Mouse (Mus musculus): ENCODE results near the gene Tbc1d10b. TPM values are rescaled to one million over a fixed set of nuclear protein-coding genes. Genes with fewer than 3 reads are reported as not detected.
"Not testable (repeated sequence)": the region's sequence is repeated elsewhere in the genome, so short reads cannot be mapped to it uniquely, and the experiment has no call there.

Tbc1d10b gene
- total RNA-seq, 1 experiment from 2014 or later: 29.1 TPM

DNA sequence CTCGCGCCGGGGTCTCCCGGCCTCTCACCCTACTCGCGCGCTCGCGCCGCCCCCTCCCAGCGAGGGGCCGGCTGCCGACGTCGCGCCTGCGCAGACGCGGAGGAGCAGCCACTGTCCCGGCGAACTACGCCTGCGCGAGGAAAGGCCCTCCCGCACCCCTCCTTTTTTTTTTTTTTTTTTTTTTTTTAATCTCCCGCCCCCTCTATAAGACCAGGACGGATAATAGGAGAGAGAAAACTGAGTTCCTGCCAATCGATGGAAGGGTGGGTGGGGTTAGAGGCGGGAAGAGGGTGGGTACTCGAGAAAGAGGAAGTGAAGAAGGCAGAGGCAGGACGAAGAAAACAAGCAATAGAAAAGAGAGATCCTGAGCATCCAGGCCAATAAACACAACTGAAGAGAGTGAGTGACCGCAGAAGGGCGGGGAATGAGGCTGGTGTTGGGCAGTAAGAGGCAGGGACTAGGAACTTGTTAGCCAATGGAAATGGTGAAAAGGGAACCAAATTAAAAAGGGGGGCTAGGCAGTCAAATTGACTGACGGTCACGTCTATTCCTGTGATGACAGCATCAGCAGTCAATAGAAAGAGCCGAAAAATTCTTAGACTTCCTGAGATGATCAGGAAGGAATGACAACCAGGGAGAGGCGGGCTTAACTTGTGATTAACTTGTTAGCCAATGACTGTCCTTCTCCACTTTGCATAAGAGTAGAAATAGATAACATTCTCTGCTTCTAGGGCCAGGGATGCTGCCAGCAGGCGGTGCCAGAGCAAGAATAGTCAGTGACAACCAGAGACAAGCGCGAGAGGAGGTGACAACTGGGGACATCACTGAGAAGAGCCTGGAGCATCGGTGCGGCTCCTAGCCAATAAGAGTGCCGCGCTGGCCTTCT lies 528 bp upstream of the Tbc1d10b start, which contains the start of gene Mylpf:
Gene Mylpf (plus strand): TSS at position 338 of the 886 bp plus-strand sequence.
- peak; percentile 84 for ATAC-seq (replicated peaks; ENCODE audit: low read depth, poor library complexity, severe bottlenecking)

DNA sequence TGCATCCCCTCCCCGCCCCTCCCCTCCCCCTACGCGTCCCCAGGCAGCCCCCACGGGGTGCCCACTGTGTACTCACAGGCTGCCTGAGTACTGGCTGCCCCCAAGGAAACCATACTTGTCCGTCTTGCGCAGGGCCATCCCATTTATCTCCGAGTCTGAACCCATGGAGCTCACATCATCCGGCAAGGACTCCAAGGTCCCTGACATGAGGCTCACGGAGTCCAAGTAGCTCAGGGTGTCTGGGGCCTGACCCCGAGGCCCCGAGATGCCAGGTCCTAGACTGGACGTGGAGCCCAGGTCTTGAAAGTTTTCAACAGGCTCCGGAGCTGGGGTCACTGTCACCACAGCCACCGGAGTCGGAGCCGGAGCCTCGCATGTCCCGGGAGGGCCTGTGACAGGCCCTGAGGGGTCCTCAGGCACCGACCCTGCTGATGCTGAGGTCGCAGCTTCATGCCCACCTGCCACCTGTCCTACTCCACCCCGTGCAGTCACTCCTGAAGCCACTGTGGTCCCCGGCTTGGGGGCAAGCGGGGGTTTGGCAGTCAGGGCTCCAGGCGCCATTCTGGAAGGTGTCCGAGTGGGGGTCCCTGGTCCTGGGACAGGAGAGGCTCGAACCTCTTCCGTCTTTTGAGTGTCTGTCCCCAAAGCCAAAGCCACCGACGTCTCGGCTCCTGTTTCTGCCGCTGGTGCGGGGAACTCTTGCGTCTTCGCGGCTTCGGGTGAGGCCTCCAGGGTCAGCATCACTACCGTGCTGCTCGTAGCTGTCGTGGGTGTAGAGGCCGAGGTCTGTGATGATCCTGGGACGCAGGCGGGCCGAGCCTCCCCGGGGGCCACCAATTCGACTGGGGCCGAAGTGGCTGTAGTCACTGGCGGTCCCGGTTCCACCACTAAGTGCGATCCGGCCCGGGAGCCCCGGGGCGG lies 634 bp downstream of the Tbc1d10b start:
- ATAC-seq (replicated peaks; ENCODE audit: low read depth, poor library complexity, severe bottlenecking): no peak

DNA sequence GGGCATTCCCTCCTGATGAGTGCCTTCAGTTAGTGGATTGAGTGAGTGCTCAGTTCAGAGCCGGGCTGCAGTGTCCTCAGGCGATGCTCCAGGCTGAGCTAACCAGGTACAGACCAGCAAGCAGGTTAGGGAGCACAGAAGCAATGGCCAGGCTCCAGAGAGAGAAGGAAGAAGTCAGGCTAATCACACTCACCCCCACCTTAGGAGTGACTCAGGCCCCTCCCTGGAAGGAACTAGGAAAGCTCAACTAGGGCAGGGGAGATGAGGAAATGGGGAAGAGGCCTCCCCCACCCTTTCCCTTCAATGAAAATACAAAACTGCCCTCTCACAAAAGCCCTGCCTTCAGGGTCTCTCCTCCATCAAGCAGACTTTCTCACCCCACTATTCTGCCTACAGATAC lies 1.7 kb downstream of the Tbc1d10b start:
- ATAC-seq (replicated peaks; ENCODE audit: low read depth, poor library complexity, severe bottlenecking): no peak

DNA sequence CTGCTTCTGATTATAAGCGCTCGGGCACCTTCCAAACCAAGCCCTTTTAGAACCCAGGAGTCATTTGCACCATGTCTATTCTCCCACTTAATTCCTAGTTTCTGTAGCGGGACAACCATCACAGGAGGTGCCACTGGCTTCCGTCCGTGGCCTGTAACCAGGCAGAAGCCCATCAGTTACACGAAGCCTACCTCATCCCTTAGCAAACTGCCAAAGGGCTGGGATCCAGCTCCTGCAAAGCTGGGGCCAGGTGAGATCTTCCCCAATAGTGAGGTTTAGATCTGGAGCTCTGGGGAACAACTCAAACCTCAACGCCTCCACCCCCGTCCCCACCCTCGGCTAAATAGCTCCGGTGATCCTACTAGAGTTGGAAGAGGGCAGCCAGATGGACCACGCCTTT lies 11.8 kb downstream of the Tbc1d10b start:
- ATAC-seq (replicated peaks; ENCODE audit: low read depth, poor library complexity, severe bottlenecking): no peak

DNA sequence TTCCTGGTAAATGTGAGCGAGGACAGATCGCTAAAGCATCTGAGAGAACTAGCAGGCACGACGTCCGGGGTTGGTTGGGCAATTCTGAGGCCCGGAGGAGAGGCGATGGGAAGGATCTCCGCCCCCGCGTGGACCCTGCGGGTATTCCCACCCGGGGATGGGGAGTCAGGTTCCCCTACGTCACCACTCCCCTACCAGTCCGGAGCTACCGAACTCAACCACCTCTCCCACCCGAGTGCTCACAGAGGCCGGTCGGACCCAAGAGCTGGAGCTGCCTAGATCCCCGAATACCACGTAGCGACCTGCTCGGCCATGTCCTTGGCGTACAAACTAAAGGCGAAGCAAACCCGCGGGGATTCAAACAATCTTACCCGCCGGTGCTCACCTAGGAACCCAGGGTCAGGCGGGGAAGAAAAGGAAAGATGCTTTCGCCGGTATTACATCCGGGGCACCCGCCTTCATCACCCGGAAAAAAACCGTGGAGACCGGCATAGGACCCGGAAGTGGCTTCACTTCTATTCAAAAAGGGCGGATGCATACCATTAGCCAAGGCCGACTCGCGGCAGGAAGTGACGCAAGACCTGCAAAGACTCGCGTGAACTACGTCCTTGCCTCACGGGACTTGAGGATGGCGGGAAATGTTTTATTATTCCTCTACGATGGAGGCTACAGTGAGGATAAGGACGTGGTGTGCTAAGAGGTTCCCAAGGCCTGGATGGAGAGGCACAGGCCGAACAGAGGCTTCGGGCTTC lies 12.5 kb downstream of the Tbc1d10b start, which contains the start of gene Cd2bp2:
Gene Cd2bp2 (minus strand): TSS at position 507 of the 752 bp plus-strand sequence.
- peak; percentile 93 for ATAC-seq (replicated peaks; ENCODE audit: low read depth, poor library complexity, severe bottlenecking)

DNA sequence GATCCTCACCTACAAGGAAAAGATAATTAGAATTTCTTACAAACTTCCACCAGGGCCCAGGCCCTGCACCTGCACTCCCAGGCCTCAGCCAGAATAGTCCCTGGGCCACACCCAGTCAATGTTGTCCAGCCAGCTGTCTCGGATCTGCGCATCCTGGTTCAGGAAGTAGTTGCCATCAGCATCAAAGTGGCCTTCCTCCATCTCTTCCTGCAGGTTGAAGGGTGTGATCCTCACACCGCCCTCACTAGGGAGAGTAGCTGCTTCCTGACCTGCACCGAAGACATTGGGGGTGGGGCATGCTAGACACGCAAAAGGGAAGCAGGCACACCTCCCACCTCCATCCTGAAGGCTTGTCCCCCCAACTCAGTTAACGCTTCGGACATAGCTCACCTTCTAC lies 13.6 kb downstream of the Tbc1d10b start:
- no peak for ATAC-seq (replicated peaks; ENCODE audit: low read depth, poor library complexity, severe bottlenecking)

DNA sequence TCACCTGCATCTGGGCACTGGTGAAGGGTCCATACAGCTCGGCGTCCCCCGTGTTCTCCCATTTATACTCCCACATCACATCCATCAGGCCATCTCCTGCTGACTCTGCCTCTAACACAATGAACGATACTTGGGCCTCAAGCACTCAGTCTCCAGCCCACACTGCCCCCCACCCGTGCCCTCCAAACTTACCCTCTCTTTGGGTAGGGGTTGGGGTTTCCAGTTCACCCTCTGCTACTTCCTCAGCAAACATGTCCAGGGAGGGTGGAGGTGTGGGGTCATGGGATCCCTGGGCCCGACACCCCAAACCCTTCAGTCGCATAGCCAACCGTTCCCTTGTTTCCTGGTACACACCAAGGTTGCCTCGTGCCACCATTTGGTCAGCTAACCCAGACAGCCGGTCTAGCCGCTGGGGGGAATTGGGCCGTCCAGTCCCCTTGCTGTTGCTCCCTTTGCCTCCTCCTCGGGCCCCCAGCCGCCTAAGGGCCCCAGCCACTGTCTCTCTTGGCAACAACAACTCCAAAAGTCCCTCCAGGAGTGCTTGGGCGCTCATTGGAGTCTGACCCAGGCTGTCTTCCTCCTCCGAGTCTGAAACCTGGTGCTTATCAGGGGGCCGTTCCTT lies 14.1 kb downstream of the Tbc1d10b start:
- no peak for ATAC-seq (replicated peaks; ENCODE audit: low read depth, poor library complexity, severe bottlenecking)

DNA sequence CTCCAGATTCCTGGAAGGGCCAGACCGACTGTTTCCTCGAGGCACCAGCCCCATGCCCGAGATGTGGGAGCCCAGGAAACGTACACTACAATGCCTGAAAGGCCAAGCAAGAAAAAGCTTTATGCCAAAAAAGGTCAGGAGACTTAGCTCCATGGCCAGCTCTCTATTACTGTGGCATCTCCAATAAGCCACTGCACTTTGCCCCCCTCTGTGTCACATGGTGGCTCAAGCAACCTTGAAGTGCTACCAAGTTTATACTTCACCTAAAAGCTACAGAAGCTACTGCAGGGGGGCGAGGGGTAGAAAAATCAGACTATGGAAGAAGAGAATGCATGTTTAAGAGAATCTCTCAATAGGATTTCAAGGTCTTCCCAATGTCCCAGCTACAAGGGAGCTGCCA lies 15.3 kb downstream of the Tbc1d10b start:
- ATAC-seq (replicated peaks; ENCODE audit: low read depth, poor library complexity, severe bottlenecking): no peak

DNA sequence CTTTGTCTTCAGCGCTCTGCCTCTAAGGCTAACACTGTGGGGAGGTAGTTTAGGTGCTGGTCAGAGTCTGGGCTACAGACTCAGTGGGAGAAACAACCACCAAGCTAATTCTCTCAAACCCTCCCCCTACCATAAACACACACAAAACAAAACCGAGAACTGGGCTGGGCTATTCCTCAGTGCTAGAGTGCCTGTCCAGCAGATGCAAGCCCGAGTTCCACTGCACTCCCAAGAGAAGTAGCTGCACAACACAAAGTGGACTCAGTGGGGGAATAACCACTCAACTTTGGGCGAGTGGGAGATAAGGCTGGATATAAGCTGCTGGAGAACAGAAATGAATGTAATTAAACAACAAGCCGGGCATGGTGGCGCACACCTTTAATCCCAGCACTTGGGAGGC lies 17.6 kb downstream of the Tbc1d10b start:
- no peak for ATAC-seq (replicated peaks; ENCODE audit: low read depth, poor library complexity, severe bottlenecking)

DNA sequence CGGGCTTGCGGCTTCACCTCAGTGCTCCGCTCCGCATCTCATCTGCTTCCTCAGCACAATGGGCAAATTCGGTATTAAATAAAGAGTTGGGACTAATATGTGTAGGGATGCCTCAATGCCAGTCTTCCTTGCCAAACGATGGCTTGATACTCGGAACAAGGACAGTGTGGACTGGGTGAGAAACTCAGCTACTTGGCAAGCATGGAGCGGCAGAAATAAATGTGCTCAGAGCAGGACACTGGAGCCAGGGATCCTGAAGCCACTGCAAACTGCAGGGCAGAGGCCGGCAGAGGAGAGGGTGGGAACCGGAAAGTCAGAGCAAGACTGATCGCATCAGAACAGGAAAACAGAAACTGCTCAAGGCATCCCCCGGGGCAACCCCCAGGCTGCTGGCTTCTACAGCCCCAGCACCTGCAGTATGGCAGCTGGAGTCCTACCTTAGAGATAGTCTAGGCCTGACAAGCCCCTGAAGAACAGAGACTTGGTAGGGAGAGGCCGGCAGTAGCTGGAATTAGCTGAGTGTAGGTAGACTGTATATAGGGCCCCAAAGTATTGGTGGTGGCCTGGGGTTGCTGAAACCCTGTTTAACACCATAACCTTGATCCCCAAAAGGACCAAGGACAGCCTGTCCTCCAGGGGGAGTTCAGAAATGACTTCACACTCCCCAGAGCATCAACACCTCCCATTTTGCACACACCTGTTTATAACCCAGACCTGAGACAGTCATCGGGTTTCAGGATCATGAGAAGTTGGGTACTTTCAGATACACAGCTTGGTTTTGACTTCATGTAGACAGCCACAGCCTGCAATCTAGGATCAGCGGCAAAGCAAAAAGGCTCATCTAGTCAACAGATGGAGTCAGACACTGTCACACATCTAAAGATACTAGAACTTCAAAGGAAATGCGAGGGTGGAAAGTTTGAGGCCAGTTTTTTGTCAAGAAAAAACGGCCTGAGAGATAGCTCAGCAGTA lies 19.7 kb downstream of the Tbc1d10b start:
- ATAC-seq (replicated peaks; ENCODE audit: low read depth, poor library complexity, severe bottlenecking): 0 out of 2 replicates have a peak, but pooled peaks have one; percentile 19

DNA sequence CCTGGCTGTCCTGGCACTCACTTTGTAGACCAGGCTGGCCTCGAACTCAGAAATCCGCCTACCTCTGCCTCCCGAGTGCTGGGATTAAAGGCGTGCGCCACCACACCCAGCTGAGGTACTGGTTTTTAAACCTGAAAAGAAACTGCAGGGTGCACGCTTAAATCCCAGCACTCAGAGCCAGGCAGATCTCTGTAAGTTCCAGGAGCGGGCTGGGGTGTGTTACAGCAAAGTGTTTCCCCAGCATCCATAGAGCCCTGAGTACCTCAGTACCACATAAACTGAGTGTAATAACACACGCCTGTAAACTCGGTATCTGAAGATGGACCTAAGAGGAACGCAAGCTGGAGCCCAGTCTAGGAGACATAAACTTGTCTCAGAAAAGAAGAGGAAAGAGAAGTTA lies 20.9 kb downstream of the Tbc1d10b start:
- no peak for ATAC-seq (replicated peaks; ENCODE audit: low read depth, poor library complexity, severe bottlenecking)

DNA sequence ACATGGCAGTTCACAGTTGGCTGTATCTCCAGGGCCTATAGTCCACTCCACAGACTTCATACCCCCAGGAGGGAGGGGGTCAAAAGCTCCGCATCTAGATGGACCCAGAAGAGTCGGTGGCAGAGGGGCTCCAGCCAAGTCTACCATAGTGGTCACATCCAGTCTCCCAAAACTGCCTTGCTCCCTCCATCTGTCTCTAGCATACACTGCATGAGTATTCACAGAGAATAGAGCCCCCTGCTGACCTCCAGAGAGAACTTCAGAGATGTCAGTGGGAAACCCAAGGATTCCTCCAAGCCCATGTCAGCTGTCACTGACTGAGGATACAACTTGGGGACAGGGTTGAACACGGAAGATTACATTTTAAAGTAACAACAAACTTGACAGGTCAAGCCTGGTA lies 22.7 kb downstream of the Tbc1d10b start:
- peak; percentile 39; the same call in 1 of the 2 replicates for ATAC-seq (replicated peaks; ENCODE audit: low read depth, poor library complexity, severe bottlenecking)

DNA sequence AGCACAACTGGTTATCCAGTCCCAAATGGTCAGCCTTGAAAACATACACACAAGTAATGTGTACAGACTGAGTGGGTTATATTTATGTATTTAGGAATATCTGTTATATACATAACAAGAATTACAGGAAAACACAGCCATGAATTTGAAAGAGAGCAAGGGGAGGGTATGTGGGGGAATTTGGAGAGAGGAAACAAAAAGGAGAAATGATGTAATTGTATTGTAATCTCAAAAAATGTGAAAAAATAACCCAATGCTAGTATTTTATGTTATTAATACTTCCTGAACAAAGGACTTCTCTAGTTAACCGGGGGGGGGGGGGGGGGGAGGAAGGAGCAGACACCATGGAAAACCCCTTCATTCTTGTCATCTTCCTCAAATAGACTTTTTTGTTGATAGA lies 23.5 kb downstream of the Tbc1d10b start:
- ATAC-seq (replicated peaks; ENCODE audit: low read depth, poor library complexity, severe bottlenecking): no peak

DNA sequence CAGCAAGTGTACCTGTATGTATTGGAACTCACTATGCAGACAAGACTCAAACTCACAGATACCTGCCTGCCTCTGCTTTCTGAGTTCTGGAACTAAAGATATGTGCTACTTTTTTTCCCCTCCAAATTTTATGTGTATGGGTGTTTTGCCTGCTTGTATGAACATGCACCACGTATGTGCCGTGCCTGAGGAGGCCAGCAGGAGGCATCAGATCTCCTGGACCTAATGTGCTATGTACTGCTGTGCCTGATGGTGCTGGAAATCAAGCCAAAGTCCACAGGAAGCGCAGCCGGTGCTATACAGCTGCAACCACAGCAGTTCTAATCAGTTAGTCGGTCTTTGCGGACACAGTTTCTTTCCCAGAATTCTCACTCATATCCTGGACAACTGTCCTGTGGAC lies 24.4 kb downstream of the Tbc1d10b start:
- peak; percentile 50; the same call in 1 of the 2 replicates for ATAC-seq (replicated peaks; ENCODE audit: low read depth, poor library complexity, severe bottlenecking)

DNA sequence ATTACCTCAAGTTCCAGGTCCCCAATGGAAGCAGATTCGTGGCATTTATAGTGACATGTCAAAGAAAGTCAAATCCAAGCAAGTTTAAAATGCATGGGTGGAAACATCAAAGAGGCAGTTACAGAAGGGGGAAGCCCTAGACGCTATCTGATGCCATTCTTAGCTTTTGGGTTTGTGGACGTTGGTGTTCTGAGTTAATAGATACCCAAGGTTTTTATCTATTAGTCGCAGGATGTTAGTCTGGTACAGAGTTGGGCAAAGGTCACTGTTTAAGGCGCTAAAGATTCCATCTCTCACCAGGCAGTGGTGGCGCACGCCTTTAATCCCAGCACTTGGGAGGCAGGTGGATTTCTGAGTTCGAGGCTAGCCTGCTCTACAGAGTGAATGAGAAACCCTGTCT lies 24.9 kb downstream of the Tbc1d10b start:
- peak; percentile 52 for ATAC-seq (replicated peaks; ENCODE audit: low read depth, poor library complexity, severe bottlenecking)

DNA sequence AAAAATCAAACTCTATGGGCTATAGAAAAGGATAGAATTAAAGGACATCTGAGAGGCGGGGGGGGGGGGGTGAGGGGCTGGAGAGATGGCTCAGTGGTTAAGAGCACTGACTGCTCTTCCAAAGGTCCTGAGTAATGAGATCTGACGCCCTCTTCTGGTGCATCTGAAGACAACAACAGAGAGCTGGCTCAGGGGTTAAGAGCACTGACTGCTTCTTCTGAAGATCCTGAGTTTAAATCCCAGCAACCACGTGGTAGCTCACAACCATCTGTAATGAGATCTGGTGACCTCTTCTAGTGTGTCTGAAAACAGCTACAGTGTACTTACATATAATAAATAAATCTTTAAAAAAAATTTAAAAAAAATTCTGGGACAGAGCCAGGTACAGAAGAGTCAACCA lies 26.5 kb downstream of the Tbc1d10b start:
- not testable (repeated sequence) for ATAC-seq (replicated peaks; ENCODE audit: low read depth, poor library complexity, severe bottlenecking)

DNA sequence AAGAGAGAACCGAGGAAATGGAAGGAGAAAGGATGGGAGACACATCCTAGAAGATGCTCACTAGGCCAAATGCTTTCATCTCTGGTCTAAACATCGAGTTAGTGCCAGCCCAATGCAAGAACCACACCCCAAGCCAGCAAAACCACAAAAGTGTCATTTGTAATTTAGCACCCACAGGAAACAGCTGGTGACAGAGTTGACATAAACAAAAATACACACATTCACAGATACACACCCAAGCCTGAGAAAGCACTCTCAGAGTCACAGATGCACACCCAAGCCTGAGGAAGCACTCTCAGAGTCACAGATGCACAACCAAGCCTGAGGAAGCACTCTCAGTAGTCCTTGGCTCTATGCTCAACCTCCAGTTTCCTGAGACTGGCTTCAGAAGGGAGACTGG lies 27.5 kb downstream of the Tbc1d10b start:
- peak; percentile 34; the same call in 1 of the 2 replicates for ATAC-seq (replicated peaks; ENCODE audit: low read depth, poor library complexity, severe bottlenecking)

DNA sequence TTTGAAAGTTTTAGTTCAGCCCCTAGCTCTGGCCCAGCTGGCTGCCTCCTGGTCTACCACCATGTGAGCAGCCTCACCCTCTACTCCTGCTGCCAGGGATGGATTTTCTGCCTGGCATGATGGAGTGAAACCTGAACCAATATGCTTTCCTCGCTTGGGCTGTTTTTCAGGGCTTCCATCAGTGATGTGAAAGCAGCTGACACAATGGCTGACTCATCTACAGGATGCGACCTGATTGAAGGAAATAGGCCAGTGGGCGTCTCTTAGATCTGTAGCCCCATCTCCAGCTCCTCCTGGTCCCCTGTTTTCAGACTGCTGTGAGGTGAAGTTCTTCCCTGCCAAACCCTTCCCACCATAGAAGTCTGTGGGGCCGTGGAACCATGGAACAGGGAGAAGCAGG lies 31.3 kb downstream of the Tbc1d10b start:
- no peak for ATAC-seq (replicated peaks; ENCODE audit: low read depth, poor library complexity, severe bottlenecking)

Measured in common myeloid progenitor, adult 5-6 weeks (primary cell).